Mouse (Mus musculus): Measurements from ENCODE around the gene Hmgn1. TPM values are rescaled to one million over a fixed set of nuclear protein-coding genes. Genes with fewer than 3 reads are reported as not detected.

The Hmgn1 gene
- total and polyA plus RNA-seq, 3 experiments = 243 to 745 (median 394) TPM

GRCm38 (mm10) chr16:96088120-96088519, 39.4 kb downstream of the Hmgn1 start:
- Histone ChIP-seq H3K27ac (ENCODE audit: insufficient read depth, low read depth) (no peak overlapping the region), H3K4me1 (ENCODE audit: control insufficient read depth in 1 of 2, insufficient read depth in 2 of 2) (peaks cover 0 to 23% of the 10 kb centered on the region in 2 experiments; a peak in 2 of 4 replicates), H3K9ac (ENCODE audit: insufficient read depth, low read depth) (no peak overlapping the region), H3K4me2 (ENCODE audit: insufficient read depth, low read depth, poor library complexity, severe bottlenecking) (no peak overlapping the region), H3K36me3 (replicated peaks in 1 of 2; ENCODE audit: control insufficient read depth in 1 of 2, insufficient read depth in 1 of 2, low read length in 1 of 2) (no peaks in the 10 kb centered on the region), H3K9me3 (replicated peaks; ENCODE audit: low read length) (peaks cover 4% of the 10 kb centered on the region), H3K27me3 (replicated peaks) (peaks cover 92% of the 10 kb centered on the region), H3K4me3 (replicated peaks in 1 of 3; ENCODE audit: low read depth in 2 of 3, low read length in 2 of 3, poor library complexity in 1 of 3) (no peak overlapping the region), H3K79me2 (replicated peaks; ENCODE audit: control insufficient read depth, extremely low read depth, insufficient read depth, poor library complexity, severe bottlenecking) (no peaks in the 10 kb centered on the region)
- no peak for DNase-seq (ENCODE audit: extremely low read depth)
- in situ Hi-C loops (cut with MboI; ENCODE audit: low pct_ligation_motif_present, low pct_unique_long_range_greater_than_20kb, low sequenced_read_pairs) (no loop called here), dilution Hi-C loops (cut with MboI; ENCODE audit: extremely low pct_ligation_motif_present, extremely low pct_unique_long_range_greater_than_20kb, low sequenced_read_pairs) (no loop called here)
- no peak for TF ChIP-seq ZC3H11A (IDR thresholded peaks at IDR 0.05; ENCODE audit: low read depth, low read length)
- TF ChIP-seq RAD21 (IDR thresholded peaks at IDR 0.05; ENCODE audit: low read depth, low read length) = no peak

- dilution Hi-C loops (cut with MboI; ENCODE audit: extremely low pct_ligation_motif_present, extremely low pct_unique_long_range_greater_than_20kb, low sequenced_read_pairs) = no loop called here
- peaks cover 94% of the 10 kb centered on the region for H3K27me3 ChIP-seq (replicated peaks)
Observed at GRCm38 (mm10) chr16:96087436-96087835, 40.1 kb downstream of the Hmgn1 start.

GRCm38 (mm10) chr16:96087001-96087400, 40.5 kb downstream of the Hmgn1 start:
- no peak overlapping the region for H3K4me3 ChIP-seq (replicated peaks in 1 of 3; ENCODE audit: low read depth in 2 of 3, low read length in 2 of 3, poor library complexity in 1 of 3)
- no peak for TF ChIP-seq USF2 (conservative IDR thresholded peaks at IDR 0.05; ENCODE audit: low read depth, low read length)
- TF ChIP-seq USF1 (IDR thresholded peaks at IDR 0.05; ENCODE audit: low read depth, low read length) = no peak
- TF ChIP-seq HCFC1 (IDR thresholded peaks at IDR 0.05; ENCODE audit: low read depth, low read length) = no peak
- TF ChIP-seq UBTF (IDR thresholded peaks at IDR 0.05; ENCODE audit: low read depth, low read length) = no peak
- TF ChIP-seq POLR2A (IDR thresholded peaks at IDR 0.05; ENCODE audit: low read depth, low read length) = no peak
- TF ChIP-seq CHD2 (IDR thresholded peaks at IDR 0.05; ENCODE audit: low read length) = no peak
- no peak for TF ChIP-seq RAD21 (IDR thresholded peaks at IDR 0.05; ENCODE audit: low read depth, low read length)
- no peak for TF ChIP-seq PAX5 (IDR thresholded peaks at IDR 0.05; ENCODE audit: low read length)
- no peak for TF ChIP-seq ZNF384 (IDR thresholded peaks at IDR 0.05; ENCODE audit: low read depth, low read length)
- peak; percentile 87 for TF ChIP-seq SIN3A (IDR thresholded peaks at IDR 0.05; ENCODE audit: low read length)
- no peak for TF ChIP-seq TBP (conservative IDR thresholded peaks at IDR 0.05; ENCODE audit: low read depth, low read length)
- no peak for TF ChIP-seq NRF1 (IDR thresholded peaks at IDR 0.05; ENCODE audit: low read depth, low read length)
- no peak for TF ChIP-seq KAT2A (IDR thresholded peaks at IDR 0.05; ENCODE audit: insufficient replicate concordance, low read length)
- peak; percentile 71 for TF ChIP-seq TCF12 (IDR thresholded peaks at IDR 0.05; ENCODE audit: low read depth, low read length)
- TF ChIP-seq ELF1 (IDR thresholded peaks at IDR 0.05; ENCODE audit: low read depth, low read length) = peak; percentile 31; the same call in 1 of the 2 replicates
- peak; percentile 87 for TF ChIP-seq MAX (IDR thresholded peaks at IDR 0.05; ENCODE audit: low read length)
- TF ChIP-seq ETS1 (conservative IDR thresholded peaks at IDR 0.05; ENCODE audit: low read depth, low read length) = peak; percentile 95
- peak; percentile 100 for TF ChIP-seq BHLHE40 (IDR thresholded peaks at IDR 0.05; ENCODE audit: low read depth, low read length)
- peak; percentile 93 for TF ChIP-seq RCOR1 (conservative IDR thresholded peaks at IDR 0.05; ENCODE audit: low read depth, low read length)
- peak; percentile 73 for TF ChIP-seq MEF2A (IDR thresholded peaks at IDR 0.05; ENCODE audit: borderline replicate concordance, low read depth, low read length)
- peak; percentile 78 for TF ChIP-seq EP300 (IDR thresholded peaks at IDR 0.05; ENCODE audit: low read length)
- no peak for TF ChIP-seq POLR2AphosphoS2 (IDR thresholded peaks at IDR 0.05; ENCODE audit: low read depth, low read length)
- peak; percentile 67 for TF ChIP-seq IRF4 (IDR thresholded peaks at IDR 0.05; ENCODE audit: low read depth, low read length)

More at GRCm38 (mm10) chr16:96087436-96087835, 40.1 kb downstream of the Hmgn1 start:
- TF ChIP-seq CTCF (conservative IDR thresholded peaks at IDR 0.05 in 1 of 2, IDR thresholded peaks at IDR 0.05 in 1 of 2; ENCODE audit: low read depth in 2 of 2, low read length in 2 of 2) (peak in 1 of 2 experiments; percentile 11; a peak in 1 of 4 replicates), SIN3A (IDR thresholded peaks at IDR 0.05; ENCODE audit: low read length) (0 out of 2 replicates have a peak, but pooled peaks have one; percentile 3), CHD1 (IDR thresholded peaks at IDR 0.05; ENCODE audit: low read depth, low read length) (no peak), MAZ (IDR thresholded peaks at IDR 0.05; ENCODE audit: low read depth, low read length) (no peak), NELFE (IDR thresholded peaks at IDR 0.05; ENCODE audit: low read depth, low read length) (0 out of 2 replicates have a peak, but pooled peaks have one; percentile 12)
- no peaks in the 10 kb centered on the region for H3K36me3 ChIP-seq (replicated peaks in 1 of 2; ENCODE audit: control insufficient read depth in 1 of 2, insufficient read depth in 1 of 2, low read length in 1 of 2)
- no peak overlapping the region for H3K4me2 ChIP-seq (ENCODE audit: insufficient read depth, low read depth, poor library complexity, severe bottlenecking)
- in situ Hi-C loops (cut with MboI; ENCODE audit: low pct_ligation_motif_present, low pct_unique_long_range_greater_than_20kb, low sequenced_read_pairs) = no loop called here
- no peak overlapping the region for H3K4me3 ChIP-seq (replicated peaks in 1 of 3; ENCODE audit: low read depth in 2 of 3, low read length in 2 of 3, poor library complexity in 1 of 3)
- H3K9me3 ChIP-seq (replicated peaks; ENCODE audit: low read length) = peaks cover 10% of the 10 kb centered on the region
- H3K27ac ChIP-seq (ENCODE audit: insufficient read depth, low read depth) = no peak overlapping the region
- H3K4me1 ChIP-seq (ENCODE audit: control insufficient read depth in 1 of 2, insufficient read depth in 2 of 2) = peaks cover 0 to 23% of the 10 kb centered on the region in 2 experiments; a peak in 2 of 4 replicates
- no peak for DNase-seq (ENCODE audit: extremely low read depth)
- no peaks in the 10 kb centered on the region for H3K79me2 ChIP-seq (replicated peaks; ENCODE audit: control insufficient read depth, extremely low read depth, insufficient read depth, poor library complexity, severe bottlenecking)
- H3K9ac ChIP-seq (ENCODE audit: insufficient read depth, low read depth) = no peak overlapping the region

More at GRCm38 (mm10) chr16:96087001-96087400, 40.5 kb downstream of the Hmgn1 start:
- Histone ChIP-seq H3K9me3 (replicated peaks; ENCODE audit: low read length) (peaks cover 13% of the 10 kb centered on the region), H3K36me3 (replicated peaks in 1 of 2; ENCODE audit: control insufficient read depth in 1 of 2, insufficient read depth in 1 of 2, low read length in 1 of 2) (no peaks in the 10 kb centered on the region), H3K4me2 (ENCODE audit: insufficient read depth, low read depth, poor library complexity, severe bottlenecking) (peak overlapping the region; percentile 53; the same call in 1 of the 2 replicates), H3K79me2 (replicated peaks; ENCODE audit: control insufficient read depth, extremely low read depth, insufficient read depth, poor library complexity, severe bottlenecking) (no peaks in the 10 kb centered on the region), H3K4me1 (ENCODE audit: control insufficient read depth in 1 of 2, insufficient read depth in 2 of 2) (peaks cover 0 to 23% of the 10 kb centered on the region in 2 experiments; a peak in 2 of 4 replicates), H3K27me3 (replicated peaks) (peaks cover 90% of the 10 kb centered on the region), H3K9ac (ENCODE audit: insufficient read depth, low read depth) (no peak overlapping the region), H3K27ac (ENCODE audit: insufficient read depth, low read depth) (no peak overlapping the region)
- in situ Hi-C loops (cut with MboI; ENCODE audit: low pct_ligation_motif_present, low pct_unique_long_range_greater_than_20kb, low sequenced_read_pairs) = no loop called here
- peak; percentile 83 for DNase-seq (ENCODE audit: extremely low read depth)
- dilution Hi-C loops (cut with MboI; ENCODE audit: extremely low pct_ligation_motif_present, extremely low pct_unique_long_range_greater_than_20kb, low sequenced_read_pairs) = no loop called here

Measured in CH12.LX (cell line).